Mouse (Mus musculus) stomach, embryonic 16.5 days (tissue): ENCODE data around the gene Rbfox3. TPM values are rescaled to one million over a fixed set of nuclear protein-coding genes. Genes with fewer than 3 reads are reported as not detected.
"Not testable (repeated sequence)": the region's sequence is repeated elsewhere in the genome, so short reads cannot be mapped to it uniquely, and the experiment has no call there.

Experiments
- ATAC-seq: fragments of 200-750 bp; cut with Nextera tagmentation; 2 replicates; pipeline ENCODE4 v1.8.0; 2017; ENCODE audit warnings: moderate number of reproducible peaks, moderate TSS enrichment; ENCODE audit not compliant: insufficient read depth, low FRiP score
- H3K27ac ChIP-seq: fragments of 300-500 bp; sonication (generic); 2 replicates; pipeline ENCODE4 v1.5.1; 2014; ENCODE audit warnings: low read length
- H3K27me3 ChIP-seq: fragments of 300-500 bp; sonication (generic); 2 replicates; pipeline ENCODE4 v1.6.1; 2014; ENCODE audit warnings: low read length, control low read depth, mixed read lengths; ENCODE audit not compliant: control insufficient read depth, insufficient read depth
- H3K36me3 ChIP-seq: fragments of 300-500 bp; sonication (generic); 2 replicates; pipeline ENCODE4 v1.6.1; 2014; ENCODE audit warnings: low read length; ENCODE audit not compliant: control insufficient read depth, insufficient read depth
- H3K4me1 ChIP-seq: fragments of 300-500 bp; sonication (generic); 2 replicates; pipeline ENCODE4 v1.6.1; 2014; ENCODE audit warnings: low read length, control low read depth, mixed read lengths; ENCODE audit not compliant: control insufficient read depth, insufficient read depth
- H3K4me2 ChIP-seq: fragments of 300-500 bp; sonication (generic); 2 replicates; pipeline ENCODE4 v1.6.1; 2014; ENCODE audit warnings: low read depth, low read length, mixed read lengths
- H3K4me3 ChIP-seq: fragments of 300-500 bp; sonication (generic); replicated peaks from 2 replicates; pipeline ENCODE4 v1.5.1; 2014; ENCODE audit warnings: mild to moderate bottlenecking, low read length
- H3K9ac ChIP-seq: fragments of 300-500 bp; sonication (generic); 2 replicates; pipeline ENCODE4 v1.6.1; 2014; ENCODE audit warnings: low read length
- H3K9me3 ChIP-seq: fragments of 300-500 bp; sonication (generic); replicated peaks from 2 replicates; pipeline ENCODE4 v1.6.1; 2016; ENCODE audit warnings: low read length, control low read depth; ENCODE audit not compliant: control insufficient read depth
- WGBS: fragments of 180-500 bp; shearing (Covaris S2); extraction: QIAGEN DNeasy Blood & Tissue Kit; methylation state at CpG from one replicate; pipeline ENCODE4 v1.1.7; 2014; 5-methylcytosine and 5-hydroxymethylcytosine counted together
- polyA plus RNA-seq: library from polyadenylated mRNA; unstranded; fragments of >200 nt; fragmentation: Nextera tagmentation; extraction: Ambion mirVana; gene quantifications from 2 replicates; pipeline ENCODE4 v1.2.1, GENCODE M21; 2015

Gene Rbfox3
- polyA plus RNA-seq, 1 experiment from 2014 or later = 1.1 TPM

DNA sequence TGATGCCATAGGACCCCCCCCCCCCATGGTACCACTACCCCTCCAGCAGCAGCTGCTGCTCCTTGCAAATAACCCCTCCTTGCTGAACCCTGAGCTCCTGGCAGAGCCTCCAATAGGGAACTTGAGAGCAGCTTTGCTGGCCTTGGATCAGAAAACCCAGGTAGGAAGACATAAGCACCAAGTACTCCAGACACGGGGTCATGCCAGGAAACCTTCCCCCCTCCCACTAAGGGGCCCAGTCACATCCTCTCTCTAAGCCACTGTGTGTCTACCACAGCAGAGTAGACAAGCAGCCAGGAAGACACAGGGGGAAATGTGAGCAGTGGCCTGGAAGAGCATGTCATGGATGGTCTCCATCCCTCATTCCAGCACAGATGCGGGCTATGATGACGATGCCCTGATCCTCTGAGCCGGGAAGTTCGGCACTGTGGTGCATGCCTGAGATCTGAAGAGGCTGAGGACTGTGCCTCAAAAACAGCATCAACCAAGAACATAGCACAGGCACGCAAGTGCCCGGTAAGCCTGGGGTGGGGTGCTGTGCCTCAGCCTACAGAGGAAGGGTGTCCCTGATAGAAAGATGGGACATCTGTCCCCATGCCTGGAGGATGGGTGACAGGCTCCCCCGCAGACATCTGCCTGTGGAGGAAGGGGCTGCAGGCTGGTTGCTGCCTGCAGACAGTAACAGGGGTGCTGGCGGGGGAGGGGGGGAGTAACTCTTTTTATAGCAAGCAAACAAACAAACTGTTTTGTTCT is 119.1 kb downstream of the Rbfox3 start:
- ATAC-seq = no peak
- WGBS = 77% methylated on average over 9 of the region's 9 CpGs
- Histone ChIP-seq H3K27ac (no peak overlapping the region), H3K9ac (no peak overlapping the region), H3K9me3 (no peaks in the 10 kb centered on the region), H3K4me2 (no peak overlapping the region), H3K4me3 (no peak overlapping the region), H3K27me3 (no peaks in the 10 kb centered on the region), H3K36me3 (no peaks in the 10 kb centered on the region), H3K4me1 (no peaks in the 10 kb centered on the region)

DNA sequence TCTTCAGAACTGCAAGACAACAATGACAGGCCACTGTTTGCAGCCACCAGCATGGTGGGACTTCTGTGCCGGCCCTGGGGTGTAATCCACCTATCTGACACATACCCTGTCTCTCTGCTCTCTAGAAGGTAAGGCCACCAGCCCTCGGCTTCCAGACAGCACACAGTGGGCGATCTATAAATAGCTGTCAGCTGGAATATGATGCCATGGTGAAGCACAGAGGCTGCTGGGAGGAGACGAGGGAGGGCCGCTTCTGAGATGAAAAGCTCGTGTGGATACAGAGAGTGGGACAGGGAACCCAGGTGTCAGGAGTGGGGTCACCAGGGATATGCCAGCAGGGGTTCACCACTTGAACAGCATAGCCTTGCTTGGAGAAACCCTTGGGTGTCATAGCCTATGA is 120.0 kb downstream of the Rbfox3 start:
- ATAC-seq = no peak
- Histone ChIP-seq H3K27me3 (no peaks in the 10 kb centered on the region), H3K4me2 (no peak overlapping the region), H3K9me3 (no peaks in the 10 kb centered on the region), H3K4me1 (no peaks in the 10 kb centered on the region), H3K36me3 (no peaks in the 10 kb centered on the region), H3K27ac (no peak overlapping the region), H3K9ac (no peak overlapping the region), H3K4me3 (no peak overlapping the region)
- 54% methylated on average over 6 of the region's 6 CpGs for WGBS

DNA sequence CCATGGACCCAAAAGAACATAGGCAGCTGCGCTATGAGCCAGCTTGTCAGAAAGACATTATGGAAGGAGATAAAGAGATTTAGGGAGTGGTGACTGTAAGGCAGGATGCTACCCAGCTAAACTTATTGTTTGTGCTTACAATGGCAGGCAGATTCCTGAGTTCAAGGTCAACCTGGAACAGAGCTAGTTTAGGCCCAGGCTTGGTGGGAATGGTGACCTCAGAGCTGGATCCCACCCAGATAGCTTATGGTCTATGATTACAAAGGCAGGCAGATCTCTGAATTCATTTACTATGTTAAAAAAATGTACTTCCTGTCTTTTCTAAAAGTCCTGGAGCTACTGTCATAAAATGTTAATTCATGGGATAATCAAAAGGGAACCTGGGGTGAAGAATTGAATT is 123.3 kb downstream of the Rbfox3 start:
- Histone ChIP-seq H3K27ac (no peak overlapping the region), H3K9ac (no peak overlapping the region), H3K9me3 (no peaks in the 10 kb centered on the region), H3K27me3 (no peaks in the 10 kb centered on the region; the same call in 1 of the 2 replicates), H3K4me1 (no peaks in the 10 kb centered on the region), H3K4me3 (no peak overlapping the region), H3K36me3 (no peaks in the 10 kb centered on the region), H3K4me2 (no peak overlapping the region)
- no peak for ATAC-seq
- 91% methylated on average over 1 of the region's 1 CpGs for WGBS

DNA sequence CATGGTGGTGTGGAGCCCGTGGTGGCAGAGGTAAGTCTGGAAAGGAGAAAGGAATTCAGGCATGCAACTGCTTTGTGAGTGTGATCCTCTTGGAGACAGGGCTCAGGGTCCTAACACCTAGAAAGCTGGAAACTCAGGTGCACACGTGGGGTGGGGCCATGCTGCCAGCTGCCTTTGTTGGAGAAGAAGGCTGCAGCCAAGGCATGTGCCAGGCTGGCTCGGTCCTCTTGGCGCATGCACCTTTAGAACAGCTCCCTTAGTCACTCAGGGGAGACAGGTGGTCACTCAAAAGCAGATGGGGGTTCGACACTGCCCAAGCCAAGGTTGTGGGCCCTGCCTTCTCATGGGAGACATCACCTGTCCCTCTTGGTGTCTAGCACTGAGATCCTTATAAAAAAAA is 128.7 kb downstream of the Rbfox3 start:
- ATAC-seq = no peak
- no peak overlapping the region for H3K4me3 ChIP-seq
- no peak overlapping the region for H3K4me2 ChIP-seq
- WGBS = 86% methylated on average over 5 of the region's 5 CpGs
- H3K27ac ChIP-seq = no peak overlapping the region
- H3K36me3 ChIP-seq = no peaks in the 10 kb centered on the region
- H3K4me1 ChIP-seq = no peaks in the 10 kb centered on the region
- H3K9ac ChIP-seq = no peak overlapping the region
- no peaks in the 10 kb centered on the region; the same call in 1 of the 2 replicates for H3K27me3 ChIP-seq
- no peaks in the 10 kb centered on the region for H3K9me3 ChIP-seq

DNA sequence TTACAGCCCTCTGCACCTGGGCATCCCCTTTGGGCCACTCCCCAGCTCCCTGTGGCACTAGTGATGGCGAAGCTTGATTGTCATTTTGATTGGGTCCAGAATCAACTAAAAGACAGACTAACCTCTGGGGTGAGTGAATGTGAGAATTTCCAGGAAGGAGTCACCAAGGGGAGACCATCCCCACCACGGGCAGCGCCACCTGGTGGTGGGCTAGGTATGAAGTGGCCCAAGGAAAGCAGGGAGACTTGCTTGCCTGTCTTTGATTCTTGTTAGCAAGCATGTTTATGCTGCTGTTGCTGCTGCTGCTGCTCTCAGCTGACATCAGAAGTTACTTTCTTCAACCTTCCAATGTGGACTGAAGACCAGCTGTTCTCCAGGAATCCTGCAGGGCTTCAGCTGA is 135.6 kb downstream of the Rbfox3 start:
- Histone ChIP-seq H3K4me2 (no peak overlapping the region), H3K36me3 (no peaks in the 10 kb centered on the region), H3K27ac (no peak overlapping the region), H3K4me3 (no peak overlapping the region), H3K27me3 (no peaks in the 10 kb centered on the region), H3K9ac (no peak overlapping the region), H3K9me3 (no peaks in the 10 kb centered on the region), H3K4me1 (no peaks in the 10 kb centered on the region)
- 14% methylated on average over 3 of the region's 3 CpGs for WGBS
- no peak for ATAC-seq

DNA sequence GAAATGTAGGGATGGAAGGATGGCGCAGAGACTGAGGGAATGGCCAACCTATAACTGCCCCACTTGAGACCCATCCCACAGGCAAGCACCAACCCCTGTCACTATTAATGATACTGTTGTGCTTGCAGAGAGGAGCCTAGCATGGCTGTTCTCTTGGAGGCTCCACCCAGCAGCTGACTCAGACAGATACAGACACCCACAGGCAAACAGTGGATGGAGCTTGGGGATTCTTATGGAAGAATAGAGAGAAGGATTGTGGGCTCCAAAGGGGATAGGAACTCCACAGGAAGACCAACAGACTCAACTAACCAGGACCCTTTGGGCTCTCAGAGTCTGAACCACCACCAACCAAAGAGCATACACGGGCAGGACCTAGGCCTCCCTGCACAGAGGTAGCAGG is 136.6 kb downstream of the Rbfox3 start:
- not testable (repeated sequence) for H3K9me3 ChIP-seq, H3K27ac ChIP-seq, H3K9ac ChIP-seq, H3K4me2 ChIP-seq, H3K27me3 ChIP-seq, ATAC-seq, H3K36me3 ChIP-seq, H3K4me1 ChIP-seq, H3K4me3 ChIP-seq
- WGBS = 79% methylated on average over 2 of the region's 2 CpGs

DNA sequence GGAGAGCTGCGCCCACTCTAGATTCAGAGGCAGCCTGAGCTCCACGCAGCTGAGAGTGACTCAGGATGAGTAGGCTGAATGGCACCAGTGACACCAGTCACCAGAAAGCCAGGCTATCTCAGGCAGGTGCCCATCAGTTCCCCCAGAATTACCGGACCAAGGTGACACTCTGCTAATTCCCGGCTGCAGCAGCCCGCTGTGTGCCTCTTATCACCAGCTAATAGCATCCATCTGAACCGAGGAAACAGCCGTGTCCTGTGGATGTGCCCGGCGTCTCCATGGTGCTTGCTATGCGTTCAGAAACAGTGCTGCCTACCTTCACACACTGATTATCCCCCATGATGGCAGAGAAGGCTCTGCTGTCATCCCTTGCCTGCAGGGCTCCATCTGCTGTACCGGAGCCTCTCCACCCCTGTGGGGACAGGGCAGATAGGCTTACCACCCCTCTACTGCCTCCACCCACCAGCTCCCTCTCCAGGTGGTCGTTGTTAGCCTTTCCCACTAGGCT is 138.3 kb downstream of the Rbfox3 start:
- Histone ChIP-seq H3K4me3 (no peak overlapping the region), H3K27me3 (no peaks in the 10 kb centered on the region), H3K27ac (no peak overlapping the region), H3K4me1 (no peaks in the 10 kb centered on the region), H3K36me3 (no peaks in the 10 kb centered on the region), H3K4me2 (no peak overlapping the region), H3K9me3 (no peaks in the 10 kb centered on the region), H3K9ac (no peak overlapping the region)
- 52% methylated on average over 12 of the region's 12 CpGs for WGBS
- ATAC-seq = no peak

DNA sequence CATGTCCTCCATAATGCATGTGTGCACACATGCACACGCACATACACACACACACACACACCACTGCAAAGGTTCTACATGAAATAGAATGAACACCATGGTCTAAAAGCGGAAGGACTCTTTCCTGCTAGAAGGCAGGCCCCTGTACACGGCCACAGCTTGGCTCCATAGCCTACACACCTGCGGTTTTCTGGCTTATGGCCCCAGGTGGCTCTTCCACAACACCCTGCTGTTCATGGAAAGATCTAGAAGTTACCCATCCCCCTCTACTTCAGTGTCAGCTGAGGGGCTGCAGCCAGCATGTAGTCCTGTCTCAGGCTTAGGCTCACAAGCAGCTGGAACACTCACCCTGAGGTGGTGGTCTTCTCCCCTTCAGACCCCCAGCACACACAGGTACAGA is 140.0 kb downstream of the Rbfox3 start:
- H3K4me2 ChIP-seq = no peak overlapping the region
- ATAC-seq = no peak
- H3K4me3 ChIP-seq = no peak overlapping the region
- WGBS = 78% methylated on average over 4 of the region's 4 CpGs
- H3K27ac ChIP-seq = no peak overlapping the region
- no peaks in the 10 kb centered on the region for H3K9me3 ChIP-seq
- no peaks in the 10 kb centered on the region for H3K36me3 ChIP-seq
- H3K4me1 ChIP-seq = no peaks in the 10 kb centered on the region
- H3K27me3 ChIP-seq = no peaks in the 10 kb centered on the region
- no peak overlapping the region for H3K9ac ChIP-seq

DNA sequence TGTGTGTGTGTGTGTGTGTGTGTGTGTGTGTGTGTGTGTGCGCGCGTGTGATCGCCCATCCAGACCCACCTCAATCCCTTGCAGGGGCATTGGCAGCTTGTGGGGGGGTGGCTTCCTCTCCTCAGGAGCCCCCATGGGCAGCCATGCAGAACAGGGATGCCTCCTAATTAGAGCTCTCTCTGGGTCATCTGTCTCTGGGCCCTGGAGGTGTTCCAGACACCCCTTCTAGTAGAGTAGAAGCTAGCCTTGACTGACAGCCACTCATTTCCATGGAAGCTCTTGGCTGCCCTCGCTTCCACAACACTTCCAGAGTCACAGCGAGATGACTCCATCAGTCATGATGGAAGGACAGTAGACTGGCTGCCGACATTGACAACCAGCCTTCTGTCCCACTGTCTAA is 140.6 kb downstream of the Rbfox3 start:
- Histone ChIP-seq H3K27me3 (no peaks in the 10 kb centered on the region), H3K9me3 (no peaks in the 10 kb centered on the region), H3K9ac (no peak overlapping the region), H3K27ac (no peak overlapping the region), H3K4me2 (no peak overlapping the region), H3K4me3 (no peak overlapping the region), H3K4me1 (no peaks in the 10 kb centered on the region), H3K36me3 (no peaks in the 10 kb centered on the region)
- no peak for ATAC-seq
- 91% methylated on average over 4 of the region's 7 CpGs for WGBS
